Mouse (Mus musculus) midbrain, embryonic 12.5 days (tissue): ENCODE data around the gene Exoc3l4. TPM values are rescaled to one million over a fixed set of nuclear protein-coding genes. Genes with fewer than 3 reads are reported as not detected.

Experiments
- ATAC-seq: fragments of 200-750 bp; cut with Nextera tagmentation; 2 replicates; pipeline ENCODE4 v1.8.0; 2017; ENCODE audit warnings: low read depth, moderate TSS enrichment, moderate library complexity; ENCODE audit not compliant: low FRiP score
- H3K27ac ChIP-seq: fragments of 300-500 bp; sonication (generic); replicated peaks from 2 replicates; pipeline ENCODE4 v1.5.1; 2016; ENCODE audit warnings: mild to moderate bottlenecking
- H3K27me3 ChIP-seq: fragments of 300-500 bp; sonication (generic); 2 replicates; pipeline ENCODE4 v1.6.1; 2016; ENCODE audit warnings: mild to moderate bottlenecking
- H3K36me3 ChIP-seq: fragments of 300-500 bp; sonication (generic); 2 replicates; pipeline ENCODE4 v1.6.1; 2016
- H3K4me1 ChIP-seq: fragments of 300-500 bp; sonication (generic); 2 replicates; pipeline ENCODE4 v1.6.1; 2016
- H3K4me2 ChIP-seq: fragments of 300-500 bp; sonication (generic); replicated peaks from 2 replicates; pipeline ENCODE4 v1.6.1; 2016; ENCODE audit warnings: mild to moderate bottlenecking, moderate library complexity
- H3K4me3 ChIP-seq: fragments of 300-500 bp; sonication (generic); 2 replicates; pipeline ENCODE4 v1.5.1; 2016; ENCODE audit warnings: mild to moderate bottlenecking
- H3K9ac ChIP-seq: fragments of 300-500 bp; sonication (generic); replicated peaks from 2 replicates; pipeline ENCODE4 v1.6.1; 2016; ENCODE audit warnings: mild to moderate bottlenecking, moderate library complexity
- H3K9me3 ChIP-seq: fragments of 300-500 bp; sonication (generic); 2 replicates; pipeline ENCODE4 v1.6.1; 2016; ENCODE audit warnings: mild to moderate bottlenecking
- WGBS: fragments of 180-500 bp; shearing (Covaris S2); methylation state at CpG from one replicate; pipeline ENCODE4 v1.1.7; 2016; 5-methylcytosine and 5-hydroxymethylcytosine counted together
- polyA plus RNA-seq: library from polyadenylated mRNA; unstranded; fragments of >200 nt; fragmentation: Nextera tagmentation; extraction: Ambion mirVana; gene quantifications from 2 replicates; pipeline ENCODE4 v1.2.1, GENCODE M21; 2016

Exoc3l4 gene
- polyA plus RNA-seq, 1 experiment from 2014 or later, result 4.1 TPM

- Histone ChIP-seq H3K4me2 (peak overlapping the region; percentile 49), H3K4me3 (peak overlapping the region; percentile 31)
- ATAC-seq, result no peak
These were observed 4.1 kb upstream of the Exoc3l4 start for GRCm38 (mm10) chr12:111412581-111413284.

GRCm38 (mm10) chr12:111413300-111413699, 3.5 kb upstream of the Exoc3l4 start:
- Histone ChIP-seq H3K4me3 (peak overlapping the region; percentile 31), H3K9me3 (no peaks in the 10 kb centered on the region), H3K9ac (0 out of 2 replicates have a peak overlapping the region, but pooled peaks have one; percentile 12), H3K27ac (no peak overlapping the region), H3K4me2 (peak overlapping the region; percentile 49), H3K27me3 (peaks cover 57% of the 10 kb centered on the region), H3K36me3 (no peaks in the 10 kb centered on the region), H3K4me1 (peaks cover 32% of the 10 kb centered on the region)
- peak; percentile 72 for ATAC-seq
- WGBS, result under 1% methylated on average over 21 of the region's 21 CpGs

More at GRCm38 (mm10) chr12:111412581-111413284, 4.1 kb upstream of the Exoc3l4 start:
- WGBS, result 20% methylated on average over 12 of the region's 12 CpGs
- Histone ChIP-seq H3K27ac (no peak overlapping the region), H3K9me3 (no peaks in the 10 kb centered on the region), H3K9ac (0 out of 2 replicates have a peak overlapping the region, but pooled peaks have one; percentile 12), H3K27me3 (peaks cover 57% of the 10 kb centered on the region), H3K36me3 (no peaks in the 10 kb centered on the region), H3K4me1 (peaks cover 32% of the 10 kb centered on the region)

GRCm38 (mm10) chr12:111419918-111420317, 3.1 kb downstream of the Exoc3l4 start:
- no peak for ATAC-seq
- 76% methylated on average over 5 of the region's 5 CpGs for WGBS
- H3K27ac ChIP-seq, result no peak overlapping the region
- no peaks in the 10 kb centered on the region for H3K36me3 ChIP-seq
- no peak overlapping the region for H3K4me3 ChIP-seq
- no peaks in the 10 kb centered on the region for H3K9me3 ChIP-seq
- H3K4me1 ChIP-seq, result peaks cover 18% of the 10 kb centered on the region
- peaks cover 84% of the 10 kb centered on the region for H3K27me3 ChIP-seq
- H3K4me2 ChIP-seq, result no peak overlapping the region
- no peak overlapping the region for H3K9ac ChIP-seq

- no peak for ATAC-seq
- Histone ChIP-seq H3K4me1 (peaks cover 18% of the 10 kb centered on the region), H3K36me3 (no peaks in the 10 kb centered on the region), H3K4me3 (no peak overlapping the region), H3K9me3 (no peaks in the 10 kb centered on the region), H3K27ac (no peak overlapping the region), H3K27me3 (peaks cover 94% of the 10 kb centered on the region), H3K4me2 (no peak overlapping the region), H3K9ac (no peak overlapping the region)
- WGBS, result 53% methylated on average over 7 of the region's 7 CpGs
These were observed 4.3 kb downstream of the Exoc3l4 start for GRCm38 (mm10) chr12:111420946-111421709.

- 35% methylated on average over 5 of the region's 5 CpGs for WGBS
- Histone ChIP-seq H3K4me3 (no peak overlapping the region), H3K4me2 (no peak overlapping the region), H3K9me3 (no peaks in the 10 kb centered on the region), H3K9ac (no peak overlapping the region), H3K27ac (no peak overlapping the region), H3K4me1 (peaks cover 4% of the 10 kb centered on the region; the same call in 1 of the 2 replicates), H3K27me3 (peaks cover 96% of the 10 kb centered on the region), H3K36me3 (no peaks in the 10 kb centered on the region)
- no peak for ATAC-seq
These were observed 6.0 kb downstream of the Exoc3l4 start for GRCm38 (mm10) chr12:111422852-111423251.

- Histone ChIP-seq H3K9me3 (no peaks in the 10 kb centered on the region), H3K27ac (no peak overlapping the region), H3K9ac (no peak overlapping the region), H3K4me2 (peak overlapping the region; percentile 37), H3K4me3 (peak overlapping the region; percentile 2), H3K36me3 (no peaks in the 10 kb centered on the region), H3K27me3 (peaks cover 98% of the 10 kb centered on the region), H3K4me1 (peaks cover 7% of the 10 kb centered on the region)
- 2% methylated on average over 43 of the region's 43 CpGs for WGBS
- no peak for ATAC-seq
These were observed 6.8 kb downstream of the Exoc3l4 start for GRCm38 (mm10) chr12:111423570-111424129.

GRCm38 (mm10) chr12:111424547-111424946, 7.7 kb downstream of the Exoc3l4 start:
- Histone ChIP-seq H3K27ac (no peak overlapping the region), H3K4me1 (peaks cover 13% of the 10 kb centered on the region), H3K9ac (no peak overlapping the region), H3K36me3 (no peaks in the 10 kb centered on the region), H3K4me3 (no peak overlapping the region), H3K4me2 (no peak overlapping the region), H3K9me3 (no peaks in the 10 kb centered on the region), H3K27me3 (peaks cover 98% of the 10 kb centered on the region)
- no peak for ATAC-seq
- 16% methylated on average over 9 of the region's 9 CpGs for WGBS

- WGBS, result 5% methylated on average over 15 of the region's 15 CpGs
- Histone ChIP-seq H3K27ac (no peak overlapping the region), H3K9me3 (no peaks in the 10 kb centered on the region), H3K36me3 (no peaks in the 10 kb centered on the region), H3K4me3 (no peak overlapping the region), H3K4me2 (no peak overlapping the region), H3K9ac (no peak overlapping the region), H3K4me1 (peaks cover 20% of the 10 kb centered on the region), H3K27me3 (peaks cover 98% of the 10 kb centered on the region)
- peak; percentile 39 for ATAC-seq
These were observed 8.4 kb downstream of the Exoc3l4 start for GRCm38 (mm10) chr12:111425258-111425657.

GRCm38 (mm10) chr12:111425789-111426460, 9.1 kb downstream of the Exoc3l4 start:
- H3K27me3 ChIP-seq, result peaks cover 99% of the 10 kb centered on the region
- 20% methylated on average over 29 of the region's 29 CpGs for WGBS
- ATAC-seq, result no peak
- H3K4me1 ChIP-seq, result peaks cover 22% of the 10 kb centered on the region
- no peak overlapping the region for H3K27ac ChIP-seq
- no peaks in the 10 kb centered on the region for H3K36me3 ChIP-seq
- H3K9ac ChIP-seq, result no peak overlapping the region
- no peak overlapping the region for H3K4me2 ChIP-seq
- no peak overlapping the region for H3K4me3 ChIP-seq
- H3K9me3 ChIP-seq, result no peaks in the 10 kb centered on the region

- WGBS, result 45% methylated on average over 12 of the region's 12 CpGs
- H3K9ac ChIP-seq, result no peak overlapping the region
- peaks cover 22% of the 10 kb centered on the region for H3K4me1 ChIP-seq
- H3K27ac ChIP-seq, result no peak overlapping the region
- H3K36me3 ChIP-seq, result no peaks in the 10 kb centered on the region
- H3K9me3 ChIP-seq, result no peaks in the 10 kb centered on the region
- no peak overlapping the region for H3K4me2 ChIP-seq
- no peak overlapping the region for H3K4me3 ChIP-seq
- no peak for ATAC-seq
- H3K27me3 ChIP-seq, result peaks cover 99% of the 10 kb centered on the region
These were observed 10.8 kb downstream of the Exoc3l4 start for GRCm38 (mm10) chr12:111427438-111428113.

- H3K9me3 ChIP-seq, result no peaks in the 10 kb centered on the region
- peak overlapping the region; percentile 70; the same call in 1 of the 2 replicates for H3K4me2 ChIP-seq
- no peak overlapping the region for H3K4me3 ChIP-seq
- ATAC-seq, result no peak
- H3K27me3 ChIP-seq, result peaks cover 99% of the 10 kb centered on the region
- H3K9ac ChIP-seq, result no peak overlapping the region
- H3K36me3 ChIP-seq, result no peaks in the 10 kb centered on the region
- no peak overlapping the region for H3K27ac ChIP-seq
- H3K4me1 ChIP-seq, result peaks cover 22% of the 10 kb centered on the region
- WGBS, result 12% methylated on average over 8 of the region's 8 CpGs
These were observed 11.5 kb downstream of the Exoc3l4 start for GRCm38 (mm10) chr12:111428364-111428763.
